Mouse (Mus musculus) heart, postnatal 0 days (tissue): ENCODE measurements around the gene Mmp3. TPM values are rescaled to one million over a fixed set of nuclear protein-coding genes. Genes with fewer than 3 reads are reported as not detected.

Experiments
- ATAC-seq: fragments of 200-750 bp; cut with Nextera tagmentation; 2 replicates; pipeline ENCODE4 v1.8.0; 2017; ENCODE audit warnings: low read depth, moderate number of reproducible peaks, moderate library complexity; ENCODE audit not compliant: insufficient read depth
- DNase-seq: peaks from one replicate; pipeline ENCODE4 v3.0.0-alpha.2; 2016; ENCODE audit warnings: low spot score
- H3K27ac ChIP-seq: fragments of 300-500 bp; sonication (generic); 2 replicates; pipeline ENCODE4 v1.5.1; 2014; ENCODE audit warnings: low read depth, mild to moderate bottlenecking
- H3K27me3 ChIP-seq: fragments of 300-500 bp; sonication (generic); 2 replicates; pipeline ENCODE4 v1.6.1; 2014; ENCODE audit warnings: low read length, mixed read lengths; ENCODE audit not compliant: control insufficient read depth, insufficient read depth
- H3K36me3 ChIP-seq: fragments of 300-500 bp; sonication (generic); replicated peaks from 2 replicates; pipeline ENCODE4 v1.6.1; 2014; ENCODE audit warnings: low read length, mixed read lengths; ENCODE audit not compliant: control insufficient read depth, insufficient read depth
- H3K4me1 ChIP-seq: fragments of 300-500 bp; sonication (generic); 2 replicates; pipeline ENCODE4 v1.6.1; 2014; ENCODE audit warnings: antibody characterized with exemption; ENCODE audit not compliant: control insufficient read depth, insufficient read depth
- H3K4me2 ChIP-seq: fragments of 300-500 bp; sonication (generic); 2 replicates; pipeline ENCODE4 v1.6.1; 2014; ENCODE audit warnings: low read depth, mild to moderate bottlenecking, low read length, moderate library complexity
- H3K4me3 ChIP-seq: fragments of 300-500 bp; sonication (generic); 2 replicates; pipeline ENCODE4 v1.5.1; 2014; ENCODE audit warnings: low read depth, low read length
- H3K9ac ChIP-seq: fragments of 300-500 bp; sonication (generic); replicated peaks from 2 replicates; pipeline ENCODE4 v1.6.1; 2014; ENCODE audit warnings: low read depth, low read length, mixed read lengths
- H3K9me3 ChIP-seq: fragments of 300-500 bp; sonication (generic); replicated peaks from 2 replicates; pipeline ENCODE4 v1.6.1; 2016; ENCODE audit warnings: low read length; ENCODE audit not compliant: control insufficient read depth
- CTCF ChIP-seq: IDR thresholded peaks from 2 replicates; pipeline ENCODE4 v1.5.1; 2016; ENCODE audit warnings: antibody characterized with exemption, control low read depth, low read depth
- EP300 ChIP-seq: IDR thresholded peaks from 2 replicates; pipeline ENCODE4 v1.6.1; 2016; ENCODE audit warnings: antibody characterized with exemption, low read depth
- WGBS: fragments of 180-500 bp; shearing (Covaris S2); extraction: QIAGEN DNeasy Blood & Tissue Kit; methylation state at CpG from one replicate; pipeline ENCODE4 v1.1.7; 2014; 5-methylcytosine and 5-hydroxymethylcytosine counted together
- polyA plus RNA-seq: library from polyadenylated mRNA; unstranded; fragments of >200 nt; fragmentation: Nextera tagmentation; extraction: Ambion mirVana; gene quantifications from 2 replicates; pipeline ENCODE4 v1.2.1, GENCODE M21; 2015
- total RNA-seq: library from RNA; depleted of rRNA; stranded (reverse); fragments of >200 nt; gene quantifications from 2 replicates; pipeline ENCODE4 v1.2.3, GENCODE M21; 2014; ENCODE audit warnings: low replicate concordance; rRNA removed

The Mmp3 gene
- total and polyA plus RNA-seq, 2 experiments from 2014 or later: not detected

- no peak for DNase-seq
- no peak for ATAC-seq
- Histone ChIP-seq H3K4me3 (no peak within 1 kb of the TSS), H3K9me3 (no peaks in the 10 kb centered on the region), H3K4me1 (no peaks in the 10 kb centered on the region), H3K27me3 (no peaks in the 10 kb centered on the region), H3K9ac (no peak within 1 kb of the TSS), H3K36me3 (no peaks in the 10 kb centered on the region), H3K27ac (no peak within 1 kb of the TSS), H3K4me2 (no peak within 1 kb of the TSS)
- 68% methylated on average over 3 of the region's 3 CpGs for WGBS
- TF ChIP-seq EP300: no peak
- TF ChIP-seq CTCF: no peak
These were observed 56.4 kb downstream of the Mmp3 start, which contains the start of gene Mmp10 for GRCm38 (mm10) chr9:7502051-7502450. TSS of gene Mmp10 (plus strand) at chr9:7502352.

Other genes with a start within 250 kb of the Mmp3 start
- 0.35 TPM in 1 of 2 replicates, not detected in the other for gene Mmp13, start 173.3 kb upstream of the Mmp3 start, total RNA-seq
- gene Mmp13, start 173.3 kb upstream of the Mmp3 start, polyA plus RNA-seq: 0.23 and 0.25 TPM in 2 replicates
- gene Mmp12, start 101.4 kb upstream of the Mmp3 start, total RNA-seq: 0.27 and 0.58 TPM in 2 replicates
- gene Mmp12, start 101.4 kb upstream of the Mmp3 start, polyA plus RNA-seq: 1.5 and 4.3 TPM in 2 replicates
- gene Mmp1b, start 57.8 kb upstream of the Mmp3 start, total RNA-seq: not detected in 2 replicates
- gene Mmp1b, start 57.8 kb upstream of the Mmp3 start, polyA plus RNA-seq: not detected in 2 replicates
- not detected in 2 replicates for gene Mmp10, start 56.5 kb downstream of the Mmp3 start, total RNA-seq
- gene Mmp10, start 56.5 kb downstream of the Mmp3 start, polyA plus RNA-seq: not detected in 2 replicates
- gene Mmp8, start 112.6 kb downstream of the Mmp3 start, total RNA-seq: 1.0 and 1.9 TPM in 2 replicates
- 0.29 and 0.34 TPM in 2 replicates for gene Mmp8, start 112.6 kb downstream of the Mmp3 start, polyA plus RNA-seq
- gene Mmp27, start 125.6 kb downstream of the Mmp3 start, total RNA-seq: not detected in 2 replicates
- gene Mmp27, start 125.6 kb downstream of the Mmp3 start, polyA plus RNA-seq: not detected in 2 replicates
- not detected in 2 replicates for gene Mmp20, start 182.4 kb downstream of the Mmp3 start, total RNA-seq
- gene Mmp20, start 182.4 kb downstream of the Mmp3 start, polyA plus RNA-seq: not detected in 2 replicates
- gene Mmp7, start 246.3 kb downstream of the Mmp3 start, total RNA-seq: not detected in 2 replicates
- not detected in 2 replicates for gene Mmp7, start 246.3 kb downstream of the Mmp3 start, polyA plus RNA-seq